ENCODE assay signal across 8 mouse cellular contexts in genomic region chr7:122970119-122970781, GRCm38 (mm10). TPM values are rescaled to one million over a fixed set of nuclear protein-coding genes. Genes with fewer than 3 reads are reported as not detected.
DNase-seq lines count a peak whose midpoint lies in the region; ATAC-seq and TF ChIP-seq lines count a peak whose summit lies in the region.

No protein-coding gene starts in this region.

- no peaks in the 10 kb centered on the region for H3K27me3 ChIP-seq in embryonic facial prominence, embryonic 15.5 days
- no peaks in the 10 kb centered on the region for H3K27me3 ChIP-seq in limb, embryonic 13.5 days
- no peaks in the 10 kb centered on the region for H3K27me3 ChIP-seq in midbrain, embryonic 13.5 days
- no peaks in the 10 kb centered on the region for H3K27me3 ChIP-seq in spleen, adult 2 months (ENCODE audit: control insufficient read depth, insufficient read depth, low read length)

- H3K9ac ChIP-seq in embryonic facial prominence, embryonic 15.5 days = peak overlapping the region; percentile 99
- H3K9ac ChIP-seq in limb, embryonic 13.5 days = peak overlapping the region; percentile 100
- H3K9ac ChIP-seq in midbrain, embryonic 13.5 days (replicated peaks) = peak overlapping the region; percentile 97

- peak overlapping the region; percentile 92 for H3K27ac ChIP-seq in embryonic facial prominence, embryonic 15.5 days (replicated peaks)
- H3K27ac ChIP-seq in limb, embryonic 13.5 days = peak overlapping the region; percentile 90
- H3K27ac ChIP-seq in midbrain, embryonic 13.5 days = peak overlapping the region; percentile 90
- peak overlapping the region; percentile 90 for H3K27ac ChIP-seq in spleen, adult 2 months (ENCODE audit: insufficient read depth, low read length)

- H3K36me3 ChIP-seq in embryonic facial prominence, embryonic 15.5 days = peaks cover 8% of the 10 kb centered on the region; the same call in 1 of the 2 replicates
- peaks cover 22% of the 10 kb centered on the region for H3K36me3 ChIP-seq in limb, embryonic 13.5 days
- H3K36me3 ChIP-seq in midbrain, embryonic 13.5 days = peaks cover 12% of the 10 kb centered on the region; the same call in 1 of the 2 replicates
- peaks cover 1% of the 10 kb centered on the region for H3K36me3 ChIP-seq in spleen, adult 2 months (ENCODE audit: control insufficient read depth, insufficient read depth, low read length)

- under 1% methylated on average over 65 of the region's 69 CpGs for WGBS in embryonic facial prominence, embryonic 15.5 days
- under 1% methylated on average over 41 of the region's 69 CpGs for WGBS in limb, embryonic 13.5 days
- WGBS in midbrain, embryonic 13.5 days = under 1% methylated on average over 64 of the region's 69 CpGs
- under 1% methylated on average over 67 of the region's 69 CpGs for WGBS in spleen, adult 2 months

- peak overlapping the region; percentile 78 for H3K4me2 ChIP-seq in embryonic facial prominence, embryonic 15.5 days (replicated peaks)
- H3K4me2 ChIP-seq in limb, embryonic 13.5 days (replicated peaks) = peak overlapping the region; percentile 95
- peak overlapping the region; percentile 97 for H3K4me2 ChIP-seq in midbrain, embryonic 13.5 days (replicated peaks)

- TF ChIP-seq CTCF in spleen, adult 2 months (IDR thresholded peaks at IDR 0.05; ENCODE audit: extremely low read depth, insufficient read depth, insufficient read length, insufficient replicate concordance) = no peak

- no peak for TF ChIP-seq POLR2A in spleen, adult 2 months (IDR thresholded peaks at IDR 0.05; ENCODE audit: low read depth, low read length)

- H3K9me3 ChIP-seq in embryonic facial prominence, embryonic 15.5 days (replicated peaks) = no peaks in the 10 kb centered on the region
- H3K9me3 ChIP-seq in limb, embryonic 13.5 days = no peaks in the 10 kb centered on the region
- H3K9me3 ChIP-seq in midbrain, embryonic 13.5 days = no peaks in the 10 kb centered on the region

- peak overlapping the region; percentile 94 for H3K4me3 ChIP-seq in embryonic facial prominence, embryonic 15.5 days (replicated peaks)
- peak overlapping the region; percentile 100 for H3K4me3 ChIP-seq in limb, embryonic 13.5 days
- H3K4me3 ChIP-seq in midbrain, embryonic 13.5 days (replicated peaks) = peak overlapping the region; percentile 99
- peak overlapping the region; percentile 91 for H3K4me3 ChIP-seq in spleen, adult 2 months (ENCODE audit: extremely low read depth, insufficient read depth, insufficient read length)

- peak; percentile 23 to 67 for DNase-seq in urinary bladder, adult 18-20 months (ENCODE audit: low spot score in 2 of 2)
- no peak for DNase-seq in urinary bladder, postnatal 10 days (ENCODE audit: low spot score)
- DNase-seq in heart, adult 9 months (ENCODE audit: low spot score in 2 of 2) = peak; percentile 52
- DNase-seq in kidney, adult 8-10 months = peak; percentile 28 to 48
- peak; percentile 28 to 44 for DNase-seq in spleen, adult 2 months (ENCODE audit: low read depth in 1 of 2, low spot score in 2 of 2)

- peak; percentile 56 for ATAC-seq in embryonic facial prominence, embryonic 15.5 days (ENCODE audit: insufficient number of reproducible peaks, low FRiP score, low TSS enrichment, low read depth)
- ATAC-seq in limb, embryonic 13.5 days (ENCODE audit: low FRiP score, low read depth) = peak; percentile 49
- peak; percentile 76 for ATAC-seq in midbrain, embryonic 13.5 days

- peaks cover 18% of the 10 kb centered on the region for H3K4me1 ChIP-seq in embryonic facial prominence, embryonic 15.5 days
- H3K4me1 ChIP-seq in limb, embryonic 13.5 days = peaks cover 23% of the 10 kb centered on the region
- peaks cover 45% of the 10 kb centered on the region for H3K4me1 ChIP-seq in midbrain, embryonic 13.5 days (replicated peaks)
- H3K4me1 ChIP-seq in spleen, adult 2 months (ENCODE audit: control insufficient read depth, insufficient read depth, insufficient read length) = peaks cover 4% of the 10 kb centered on the region

RNA-seq across cellular contexts. Expression of gene Rbbp6, which starts 4.8 kb away (rescaled TPM):
- 27.5 and 29.2 TPM in 2 replicates for polyA plus RNA-seq in embryonic facial prominence, embryonic 15.5 days (2015; fragmentation: Nextera tagmentation; extraction: Ambion mirVana)
- 34.0 and 38.0 TPM in 2 replicates for polyA plus RNA-seq in limb, embryonic 13.5 days (2015; fragmentation: Nextera tagmentation; extraction: Ambion mirVana)
- 31.3 and 34.1 TPM in 2 replicates for polyA plus RNA-seq in midbrain, embryonic 13.5 days (2015; fragmentation: Nextera tagmentation; extraction: Ambion mirVana)
- polyA plus RNA-seq in spleen, adult 2 months (2012; rRNA removed) = 8.6 and 8.8 TPM in 2 replicates
